Mouse (Mus musculus) spleen, adult 2 months (tissue): ENCODE data around the gene Jph2. TPM values are rescaled to one million over a fixed set of nuclear protein-coding genes. Genes with fewer than 3 reads are reported as not detected.

ENCODE experiments used
- DNase-seq, 2 experiments: peaks; one replicate each; pipeline versions ENCODE4 v3.0.0 to v3.0.0-alpha.2; 2012 to 2021; ENCODE audit warnings: low spot score in 2 of 2, low read depth in 1 of 2
- H3K27ac ChIP-seq: fragments of 200-500 bp; 2 replicates; pipeline ENCODE4 v1.5.1; 2012; ENCODE audit warnings: low read length, inconsistent platforms; ENCODE audit not compliant: insufficient read depth
- H3K27me3 ChIP-seq: fragments of 200-500 bp; 2 replicates; pipeline ENCODE4 v1.6.1; 2012; ENCODE audit warnings: mild to moderate bottlenecking, moderate library complexity, low read length, inconsistent platforms; ENCODE audit not compliant: control insufficient read depth, insufficient read depth
- H3K36me3 ChIP-seq: fragments of 200-500 bp; 2 replicates; pipeline ENCODE4 v1.6.1; 2012; ENCODE audit warnings: mild to moderate bottlenecking, low read length, inconsistent platforms; ENCODE audit not compliant: control insufficient read depth, insufficient read depth
- H3K4me1 ChIP-seq: fragments of 200-500 bp; 2 replicates; pipeline ENCODE4 v1.6.1; 2011; ENCODE audit warnings: inconsistent platforms; ENCODE audit not compliant: control insufficient read depth, insufficient read depth, insufficient read length
- H3K4me3 ChIP-seq: fragments of 200-500 bp; 2 replicates; pipeline ENCODE4 v1.5.1; 2011; ENCODE audit warnings: mild to moderate bottlenecking, inconsistent platforms; ENCODE audit not compliant: insufficient read depth, insufficient read length; ENCODE audit errors: extremely low read depth
- CTCF ChIP-seq: fragments of 200-500 bp; IDR thresholded peaks from 2 replicates; pipeline ENCODE4 v1.5.1; 2011; ENCODE audit warnings: mild to moderate bottlenecking, inconsistent platforms; ENCODE audit not compliant: insufficient read depth, insufficient read length, insufficient replicate concordance; ENCODE audit errors: extremely low read depth
- POLR2A ChIP-seq: fragments of 200-500 bp; IDR thresholded peaks from 2 replicates; pipeline ENCODE4 v1.6.1; 2011; ENCODE audit warnings: low read depth, low read length, inconsistent platforms
- WGBS: fragments of 180-500 bp; shearing (Covaris S2); methylation state at CpG from one replicate; pipeline ENCODE4 v1.1.7; 2018; 5-methylcytosine and 5-hydroxymethylcytosine counted together
- polyA plus RNA-seq: library from polyadenylated mRNA; depleted of rRNA; stranded (reverse); fragments of >200 nt; gene quantifications from 2 replicates; pipeline ENCODE4 v1.2.3, GENCODE M21; 2012

Jph2 gene
- polyA plus RNA-seq, 1 experiment: 2.9 TPM

- WGBS: 51% methylated on average over 4 of the region's 4 CpGs
- Histone ChIP-seq H3K27ac (no peak overlapping the region), H3K4me1 (no peaks in the 10 kb centered on the region), H3K4me3 (no peak overlapping the region), H3K36me3 (no peaks in the 10 kb centered on the region), H3K27me3 (no peaks in the 10 kb centered on the region; the same call in 1 of the 2 replicates)
- DNase-seq: no peak
- no peak for TF ChIP-seq CTCF
- TF ChIP-seq POLR2A: no peak
Observed at GRCm38 (mm10) chr2:163398770-163399169, 977 bp upstream of the Jph2 start.

- H3K36me3 ChIP-seq: no peaks in the 10 kb centered on the region
- no peak for DNase-seq
- H3K27ac ChIP-seq: no peak overlapping the region
- no peak overlapping the region for H3K4me3 ChIP-seq
- WGBS: 93% methylated on average over 19 of the region's 19 CpGs
- H3K27me3 ChIP-seq: no peaks in the 10 kb centered on the region; the same call in 1 of the 2 replicates
- TF ChIP-seq POLR2A (no peak), CTCF (no peak)
- H3K4me1 ChIP-seq: no peaks in the 10 kb centered on the region
Observed at GRCm38 (mm10) chr2:163397071-163397470, 722 bp downstream of the Jph2 start.

GRCm38 (mm10) chr2:163394977-163395376 is 2.8 kb downstream of the Jph2 start:
- no peaks in the 10 kb centered on the region for H3K4me1 ChIP-seq
- H3K4me3 ChIP-seq: no peak overlapping the region
- DNase-seq: no peak
- WGBS: 74% methylated on average over 6 of the region's 6 CpGs
- no peaks in the 10 kb centered on the region for H3K36me3 ChIP-seq
- no peak overlapping the region for H3K27ac ChIP-seq
- no peaks in the 10 kb centered on the region; the same call in 1 of the 2 replicates for H3K27me3 ChIP-seq
- TF ChIP-seq POLR2A (no peak), CTCF (no peak)

GRCm38 (mm10) chr2:163393976-163394375 is 3.8 kb downstream of the Jph2 start:
- Histone ChIP-seq H3K27me3 (no peaks in the 10 kb centered on the region; the same call in 1 of the 2 replicates), H3K36me3 (no peaks in the 10 kb centered on the region), H3K27ac (no peak overlapping the region; the same call in 1 of the 2 replicates), H3K4me1 (no peaks in the 10 kb centered on the region), H3K4me3 (no peak overlapping the region)
- no peak for DNase-seq
- no peak for TF ChIP-seq CTCF
- no peak for TF ChIP-seq POLR2A
- 71% methylated on average over 6 of the region's 6 CpGs for WGBS

GRCm38 (mm10) chr2:163393241-163393640 is 4.6 kb downstream of the Jph2 start:
- no peak overlapping the region for H3K27ac ChIP-seq
- no peak for DNase-seq
- TF ChIP-seq CTCF: no peak
- TF ChIP-seq POLR2A: no peak
- H3K36me3 ChIP-seq: no peaks in the 10 kb centered on the region
- H3K4me1 ChIP-seq: no peaks in the 10 kb centered on the region
- WGBS: 91% methylated on average over 10 of the region's 10 CpGs
- no peaks in the 10 kb centered on the region; the same call in 1 of the 2 replicates for H3K27me3 ChIP-seq
- H3K4me3 ChIP-seq: no peak overlapping the region

GRCm38 (mm10) chr2:163392436-163392835 is 5.4 kb downstream of the Jph2 start:
- WGBS: 75% methylated on average over 6 of the region's 6 CpGs
- no peaks in the 10 kb centered on the region; the same call in 1 of the 2 replicates for H3K27me3 ChIP-seq
- no peak overlapping the region for H3K27ac ChIP-seq

GRCm38 (mm10) chr2:163386423-163387190 is 11.2 kb downstream of the Jph2 start:
- TF ChIP-seq POLR2A (no peak), CTCF (no peak)
- Histone ChIP-seq H3K4me1 (no peaks in the 10 kb centered on the region), H3K27ac (no peak overlapping the region), H3K27me3 (no peaks in the 10 kb centered on the region), H3K4me3 (no peak overlapping the region), H3K36me3 (no peaks in the 10 kb centered on the region)
- WGBS: 78% methylated on average over 15 of the region's 15 CpGs
- no peak for DNase-seq

More at GRCm38 (mm10) chr2:163392436-163392835, 5.4 kb downstream of the Jph2 start:
- no peak overlapping the region for H3K4me3 ChIP-seq
- TF ChIP-seq POLR2A: no peak
- no peak for TF ChIP-seq CTCF
- no peaks in the 10 kb centered on the region for H3K4me1 ChIP-seq
- no peak for DNase-seq
- H3K36me3 ChIP-seq: no peaks in the 10 kb centered on the region
